Mouse (Mus musculus) MEL (cell line): ENCODE results near the gene Pqbp1. TPM values are rescaled to one million over a fixed set of nuclear protein-coding genes. Genes with fewer than 3 reads are reported as not detected.

Experiments used
- DNase-seq: peaks from one replicate; pipeline ENCODE4 v3.0.0; 2011; ENCODE audit warnings: low read depth, low spot score
- H3K27ac ChIP-seq: 2 replicates; pipeline ENCODE4 v1.5.1; 2012; ENCODE audit warnings: low read depth, mild to moderate bottlenecking, control low read depth, low read length, moderate library complexity; ENCODE audit not compliant: control insufficient read depth
- H3K27me3 ChIP-seq, 2 experiments: fragments of 150-350 bp in 1 of 2; sonication (generic) in 1 of 2; 2 replicates each; pipeline ENCODE4 v1.6.1; 2012; ENCODE audit warnings: low read length in 2 of 2, mild to moderate bottlenecking in 2 of 2, improper control_type of control experiment in 1 of 2, moderate library complexity in 1 of 2; ENCODE audit not compliant: insufficient read depth in 2 of 2, control insufficient read depth in 1 of 2
- H3K36me3 ChIP-seq, 2 experiments: 2 replicates each; pipeline ENCODE4 v1.6.1; 2012 to 2014; ENCODE audit warnings: low read length in 2 of 2, improper control_type of control experiment in 1 of 2, inconsistent platforms in 1 of 2, mild to moderate bottlenecking in 1 of 2; ENCODE audit not compliant: insufficient read depth in 2 of 2, control insufficient read depth in 1 of 2
- H3K4me1 ChIP-seq, 2 experiments: fragments of 150-350 bp in 1 of 2; sonication (generic) in 1 of 2; 2 replicates each; pipeline ENCODE4 v1.6.1; 2012; ENCODE audit warnings: low read length in 2 of 2, improper control_type of control experiment in 1 of 2, mild to moderate bottlenecking in 1 of 2; ENCODE audit not compliant: insufficient read depth in 2 of 2, control insufficient read depth in 1 of 2
- H3K4me3 ChIP-seq, 2 experiments: fragments of 150-350 bp in 1 of 2; sonication (generic) in 1 of 2; 2 replicates each; pipeline ENCODE4 v1.5.1; 2012; ENCODE audit warnings: low read depth in 2 of 2, low read length in 2 of 2, mild to moderate bottlenecking in 2 of 2, moderate library complexity in 2 of 2, control low read depth in 1 of 2, improper control_type of control experiment in 1 of 2; ENCODE audit not compliant: control insufficient read depth in 1 of 2, insufficient read depth in 1 of 2
- H3K79me2 ChIP-seq: 2 replicates; pipeline ENCODE4 v1.6.1; 2012; ENCODE audit warnings: mild to moderate bottlenecking, low read length, moderate library complexity; ENCODE audit not compliant: control insufficient read depth, poor library complexity, insufficient read depth
- H3K9ac ChIP-seq: 2 replicates; pipeline ENCODE4 v1.6.1; 2012; ENCODE audit warnings: low read depth, mild to moderate bottlenecking, control low read depth, low read length, moderate library complexity; ENCODE audit not compliant: control insufficient read depth, poor library complexity, severe bottlenecking
- H3K9me3 ChIP-seq: fragments of 150-350 bp; sonication (generic); replicated peaks from 2 replicates; pipeline ENCODE4 v1.6.1; 2012; ENCODE audit warnings: mild to moderate bottlenecking, low read length, improper control_type of control experiment, moderate library complexity; ENCODE audit not compliant: insufficient read depth
- CHD1 ChIP-seq: IDR thresholded peaks from 2 replicates; pipeline ENCODE4 v1.6.1; 2012; ENCODE audit warnings: low read depth, mild to moderate bottlenecking, inconsistent platforms, low read length, improper control_type of control experiment
- CHD2 ChIP-seq: IDR thresholded peaks from 2 replicates; pipeline ENCODE4 v1.6.1; 2011; ENCODE audit warnings: low read length, improper control_type of control experiment
- CTCF ChIP-seq, 3 experiments: IDR thresholded peaks in 2 of 3; conservative IDR thresholded peaks in 1 of 3; 2 replicates each; pipeline ENCODE4 v1.5.1; 2011 to 2012; ENCODE audit warnings: low read length in 3 of 3, low read depth in 2 of 3, mild to moderate bottlenecking in 2 of 3, improper control_type of control experiment in 1 of 3, inconsistent platforms in 1 of 3, mixed read lengths in 1 of 3, moderate library complexity in 1 of 3; ENCODE audit not compliant: control insufficient read depth in 1 of 3, insufficient read depth in 1 of 3, poor library complexity in 1 of 3, severe bottlenecking in 1 of 3
- E2F4 ChIP-seq: IDR thresholded peaks from 2 replicates; pipeline ENCODE4 v1.6.1; 2011; ENCODE audit warnings: low read depth, low read length, improper control_type of control experiment, borderline replicate concordance
- ELF1 ChIP-seq: IDR thresholded peaks from 2 replicates; pipeline ENCODE4 v1.6.1; 2014; ENCODE audit warnings: low read depth, mild to moderate bottlenecking, inconsistent platforms, low read length, improper control_type of control experiment, moderate library complexity
- EP300 ChIP-seq, 2 experiments: IDR thresholded peaks; 2 replicates each; pipeline ENCODE4 v1.6.1; 2011; ENCODE audit warnings: improper control_type of control experiment in 2 of 2, low read length in 2 of 2, low read depth in 1 of 2, mild to moderate bottlenecking in 1 of 2
- ETS1 ChIP-seq: IDR thresholded peaks from 2 replicates; pipeline ENCODE4 v1.6.1; 2012; ENCODE audit warnings: low read depth, mild to moderate bottlenecking, inconsistent platforms, low read length, improper control_type of control experiment, moderate library complexity
- GABPA ChIP-seq: IDR thresholded peaks from 2 replicates; pipeline ENCODE4 v1.6.1; 2012; ENCODE audit warnings: low read depth, mild to moderate bottlenecking, inconsistent platforms, low read length, improper control_type of control experiment, moderate library complexity
- JUND ChIP-seq: IDR thresholded peaks from 2 replicates; pipeline ENCODE4 v1.6.1; 2011; ENCODE audit warnings: low read depth, mild to moderate bottlenecking, improper control_type of control experiment, low read length
- KAT2A ChIP-seq: conservative IDR thresholded peaks from 2 replicates; pipeline ENCODE4 v1.6.1; 2012; ENCODE audit warnings: low read depth, low read length, improper control_type of control experiment, inconsistent platforms
- MAFK ChIP-seq: IDR thresholded peaks from 2 replicates; pipeline ENCODE4 v1.6.1; 2011; ENCODE audit warnings: low read depth, mild to moderate bottlenecking, low read length, improper control_type of control experiment, borderline replicate concordance
- MAX ChIP-seq: IDR thresholded peaks from 2 replicates; pipeline ENCODE4 v1.6.1; 2011; ENCODE audit warnings: low read length, improper control_type of control experiment
- MAZ ChIP-seq: IDR thresholded peaks from 2 replicates; pipeline ENCODE4 v1.6.1; 2012; ENCODE audit warnings: low read depth, mild to moderate bottlenecking, inconsistent platforms, low read length, improper control_type of control experiment
- MEF2A ChIP-seq: IDR thresholded peaks from 2 replicates; pipeline ENCODE4 v1.6.1; 2014; ENCODE audit warnings: low read depth, mild to moderate bottlenecking, inconsistent platforms, low read length, improper control_type of control experiment; ENCODE audit not compliant: poor library complexity, insufficient replicate concordance, severe bottlenecking; ENCODE audit errors: extremely low read depth
- MXI1 ChIP-seq: IDR thresholded peaks from 2 replicates; pipeline ENCODE4 v1.6.1; 2011; ENCODE audit warnings: mild to moderate bottlenecking, low read depth, low read length, improper control_type of control experiment
- MYB ChIP-seq: IDR thresholded peaks from 2 replicates; pipeline ENCODE4 v1.6.1; 2011; ENCODE audit warnings: mild to moderate bottlenecking, low read depth, low read length, improper control_type of control experiment
- MYC ChIP-seq: IDR thresholded peaks from 2 replicates; pipeline ENCODE4 v1.6.1; 2011; ENCODE audit warnings: low read depth, mild to moderate bottlenecking, low read length, improper control_type of control experiment, moderate library complexity
- POLR2A ChIP-seq, 2 experiments: IDR thresholded peaks; 2 replicates each; pipeline ENCODE4 v1.6.1; 2011 to 2012; ENCODE audit warnings: low read length in 2 of 2, mild to moderate bottlenecking in 2 of 2, control low read depth in 1 of 2, improper control_type of control experiment in 1 of 2, low read depth in 1 of 2, moderate library complexity in 1 of 2; ENCODE audit not compliant: control insufficient read depth in 1 of 2, insufficient read depth in 1 of 2, poor library complexity in 1 of 2
- POLR2AphosphoS2 ChIP-seq: IDR thresholded peaks from 2 replicates; pipeline ENCODE4 v1.6.1; 2011; ENCODE audit warnings: low read length, improper control_type of control experiment
- POLR2AphosphoS5 ChIP-seq: IDR thresholded peaks from 2 replicates; pipeline ENCODE4 v1.6.1; 2012; ENCODE audit warnings: low read depth, borderline replicate concordance, mild to moderate bottlenecking, inconsistent platforms, low read length, moderate library complexity, mixed read lengths
- RAD21 ChIP-seq: IDR thresholded peaks from 2 replicates; pipeline ENCODE4 v1.6.1; 2011; ENCODE audit warnings: mild to moderate bottlenecking, low read depth, low read length, improper control_type of control experiment
- RCOR1 ChIP-seq: IDR thresholded peaks from 2 replicates; pipeline ENCODE4 v1.6.1; 2012; ENCODE audit warnings: low read depth, mild to moderate bottlenecking, inconsistent platforms, low read length, improper control_type of control experiment
- SIN3A ChIP-seq: IDR thresholded peaks from 2 replicates; pipeline ENCODE4 v1.6.1; 2012; ENCODE audit warnings: low read length, improper control_type of control experiment, inconsistent platforms
- SMC3 ChIP-seq: IDR thresholded peaks from 2 replicates; pipeline ENCODE4 v1.6.1; 2011; ENCODE audit warnings: low read depth, low read length, improper control_type of control experiment
- TAL1 ChIP-seq: IDR thresholded peaks from 2 replicates; pipeline ENCODE4 v1.6.1; 2012; ENCODE audit warnings: mild to moderate bottlenecking, inconsistent platforms, low read length, moderate library complexity, mixed read lengths
- TBP ChIP-seq: IDR thresholded peaks from 2 replicates; pipeline ENCODE4 v1.8.0; 2011; ENCODE audit warnings: low read depth, low read length, improper control_type of control experiment
- TCF12 ChIP-seq: IDR thresholded peaks from 2 replicates; pipeline ENCODE4 v1.6.1; 2014; ENCODE audit warnings: low read depth, mild to moderate bottlenecking, inconsistent platforms, low read length, improper control_type of control experiment, moderate library complexity
- UBTF ChIP-seq: IDR thresholded peaks from 2 replicates; pipeline ENCODE4 v1.6.1; 2012; ENCODE audit warnings: low read depth, mild to moderate bottlenecking, inconsistent platforms, low read length, improper control_type of control experiment, moderate library complexity, borderline replicate concordance; ENCODE audit not compliant: insufficient read depth
- USF1 ChIP-seq: IDR thresholded peaks from 2 replicates; pipeline ENCODE4 v1.6.1; 2014; ENCODE audit warnings: low read depth, mild to moderate bottlenecking, inconsistent platforms, low read length, improper control_type of control experiment, moderate library complexity
- USF2 ChIP-seq, 2 experiments: IDR thresholded peaks; 2 replicates each; pipeline ENCODE4 v1.6.1; 2011 to 2012; ENCODE audit warnings: improper control_type of control experiment in 2 of 2, low read length in 2 of 2, borderline replicate concordance in 1 of 2, inconsistent platforms in 1 of 2, low read depth in 1 of 2, mild to moderate bottlenecking in 1 of 2; ENCODE audit not compliant: insufficient read depth in 1 of 2
- ZC3H11A ChIP-seq: IDR thresholded peaks from 2 replicates; pipeline ENCODE4 v1.6.1; 2012; ENCODE audit warnings: low read depth, mild to moderate bottlenecking, inconsistent platforms, low read length, improper control_type of control experiment
- ZKSCAN1 ChIP-seq: IDR thresholded peaks from 2 replicates; pipeline ENCODE4 v1.6.1; 2012; ENCODE audit warnings: low read depth, mild to moderate bottlenecking, inconsistent platforms, low read length, improper control_type of control experiment, moderate library complexity
- ZMIZ1 ChIP-seq: IDR thresholded peaks from 2 replicates; pipeline ENCODE4 v1.6.1; 2012; ENCODE audit warnings: low read depth, mild to moderate bottlenecking, inconsistent platforms, low read length, improper control_type of control experiment, moderate library complexity
- polyA plus RNA-seq, 2 experiments: library from polyadenylated mRNA; stranded (reverse) in 1 of 2; unstranded in 1 of 2; fragments of >175 nt in 1 of 2; fragments of >200 nt in 1 of 2; gene quantifications; 2 replicates each; pipeline versions ENCODE4 v1.2.1 to v1.2.4; 2012; ENCODE audit warnings: low replicate concordance in 2 of 2, low read depth in 1 of 2; ENCODE audit not compliant: insufficient read length in 2 of 2, insufficient read depth in 1 of 2, missing spikeins in 1 of 2
- total RNA-seq: library from RNA; depleted of rRNA; stranded (reverse); fragments of 300-350 nt; gene quantifications from 2 replicates; pipeline ENCODE4 v1.2.3, GENCODE M21; 2012; rRNA removed

The Pqbp1 gene
- total RNA-seq (202 and 204 TPM in 2 replicates), polyA plus RNA-seq (100 to 1,000 TPM in 1 of 2 experiments, not detected in 1; 283 TPM)

DNA sequence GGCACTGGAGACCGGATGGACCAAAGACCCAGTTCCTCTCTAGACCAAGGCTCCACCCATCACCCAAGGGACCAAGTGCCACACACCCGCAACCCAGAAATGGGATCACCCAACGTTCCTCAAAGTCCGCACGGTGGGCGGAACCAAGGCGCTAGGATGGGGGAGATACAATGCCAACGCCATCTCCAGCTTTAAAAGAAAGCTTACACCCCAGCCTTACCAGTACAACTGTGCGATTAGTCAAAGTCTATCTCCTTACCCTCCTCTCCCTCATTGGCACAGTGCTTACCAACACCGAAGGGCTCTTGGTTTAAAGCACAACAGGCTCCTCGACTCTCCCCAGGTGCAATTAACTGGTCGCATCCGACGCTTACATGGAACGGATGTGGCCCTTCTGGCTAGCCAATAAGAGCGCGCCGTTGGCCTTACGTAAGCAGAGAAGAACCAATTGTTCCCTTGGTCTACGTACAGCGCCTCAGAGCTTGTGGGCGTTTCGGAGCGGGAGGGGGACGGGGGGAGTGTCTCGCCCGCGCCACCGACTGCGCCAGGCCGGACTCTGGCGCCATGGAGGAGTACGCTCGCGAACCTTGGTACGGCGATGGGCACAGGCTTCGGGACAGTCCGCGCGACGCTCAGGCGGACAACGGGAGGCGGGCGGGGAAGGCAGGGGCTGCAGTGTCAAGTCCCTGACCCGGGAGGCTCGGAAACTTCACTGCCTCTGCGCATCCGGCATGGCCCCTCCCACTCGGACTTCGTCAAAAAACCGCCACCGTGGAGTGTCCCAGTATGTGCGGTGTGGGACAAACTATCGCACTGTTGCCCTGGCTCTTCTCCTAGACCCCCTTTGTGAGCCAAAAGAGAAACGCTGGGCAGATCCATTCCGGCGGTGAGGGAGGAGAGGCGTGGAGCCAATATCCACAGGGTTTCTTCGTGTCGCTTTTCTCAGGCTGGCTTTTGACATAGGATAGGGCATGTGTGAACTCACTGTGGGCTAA, at the start of gene Pqbp1, which contains the start of gene Timm17b:
Gene Pqbp1, minus strand, starts transcription at position 390 of the 995 bp plus-strand sequence.
Gene Timm17b, plus strand, starts transcription at position 478 of the 995 bp plus-strand sequence.
- Histone ChIP-seq H3K79me2 (peaks cover 9% of the 10 kb centered on the region), H3K27ac (peak within 1 kb of the TSS; percentile 94), H3K4me3 (peak within 1 kb of the TSS; percentile 77 to 97), H3K9ac (peak within 1 kb of the TSS; percentile 81), H3K4me1 (peaks cover 2 to 9% of the 10 kb centered on the region in 2 experiments; a peak in 3 of 4 replicates), H3K27me3 (no peaks in the 10 kb centered on the region), H3K36me3 (peaks cover 1 to 8% of the 10 kb centered on the region in 2 experiments; a peak in 3 of 4 replicates), H3K9me3 (no peaks in the 10 kb centered on the region)
- DNase-seq, result peak; percentile 99
- TF ChIP-seq RCOR1, result no peak; the same call in 1 of the 2 replicates
- no peak for TF ChIP-seq USF2 (IDR thresholded peaks at IDR 0.05; ENCODE audit: borderline replicate concordance in 1 of 2, insufficient read depth in 1 of 2, low read depth in 1 of 2, low read length in 2 of 2)
- no peak for TF ChIP-seq RAD21
- no peak for TF ChIP-seq GABPA
- no peak for TF ChIP-seq TAL1
- peak; percentile 80 for TF ChIP-seq TBP
- no peak for TF ChIP-seq MAFK
- TF ChIP-seq POLR2AphosphoS5, result no peak
- TF ChIP-seq ETS1, result no peak
- no peak for TF ChIP-seq CHD2
- peak; percentile 89 for TF ChIP-seq MXI1
- TF ChIP-seq USF1, result no peak
- peak; percentile 31; the same call in 1 of the 2 replicates for TF ChIP-seq KAT2A
- TF ChIP-seq MEF2A, result no peak
- peak; percentile 34; the same call in 1 of the 2 replicates for TF ChIP-seq ELF1
- TF ChIP-seq MYB, result peak; percentile 45
- TF ChIP-seq TCF12, result no peak; the same call in 1 of the 2 replicates
- peak; percentile 78 for TF ChIP-seq SIN3A
- TF ChIP-seq CTCF (IDR thresholded peaks at IDR 0.05 in 2 of 3, conservative IDR thresholded peaks at IDR 0.05 in 1 of 3; ENCODE audit: control insufficient read depth in 1 of 3, insufficient read depth in 1 of 3, low read depth in 2 of 3, low read length in 3 of 3, poor library complexity in 1 of 3, severe bottlenecking in 1 of 3), result no peak
- peak; percentile 85 for TF ChIP-seq MYC
- no peak for TF ChIP-seq JUND
- no peak for TF ChIP-seq UBTF
- no peak; the same call in 1 of the 2 replicates for TF ChIP-seq ZC3H11A
- peak; percentile 73; the same call in 1 of the 2 replicates for TF ChIP-seq POLR2AphosphoS2
- TF ChIP-seq POLR2A (IDR thresholded peaks at IDR 0.05; ENCODE audit: control insufficient read depth in 1 of 2, insufficient read depth in 1 of 2, low read depth in 1 of 2, low read length in 2 of 2, poor library complexity in 1 of 2), result peak in 1 of 2 experiments; percentile 72; a peak in 3 of 4 replicates
- peak; percentile 60; the same call in 1 of the 2 replicates for TF ChIP-seq E2F4
- no peak for TF ChIP-seq ZKSCAN1
- TF ChIP-seq EP300 (IDR thresholded peaks at IDR 0.05; ENCODE audit: low read depth in 1 of 2, low read length in 2 of 2), result peak; percentile 15 to 16; a peak in 1 of 4 replicates
- no peak for TF ChIP-seq SMC3
- peak; percentile 84 for TF ChIP-seq ZMIZ1
- TF ChIP-seq CHD1, result peak; percentile 100
- TF ChIP-seq MAX, result peak; percentile 62; the same call in 1 of the 2 replicates
- TF ChIP-seq MAZ, result peak; percentile 91; the same call in 1 of the 2 replicates
